Mouse (Mus musculus) kidney, adult 9 months (tissue): ENCODE data around the gene Angptl7.

ENCODE experiments used
- DNase-seq: peaks from one replicate; pipeline ENCODE4 v3.0.0; 2022

Gene Angptl7

DNA sequence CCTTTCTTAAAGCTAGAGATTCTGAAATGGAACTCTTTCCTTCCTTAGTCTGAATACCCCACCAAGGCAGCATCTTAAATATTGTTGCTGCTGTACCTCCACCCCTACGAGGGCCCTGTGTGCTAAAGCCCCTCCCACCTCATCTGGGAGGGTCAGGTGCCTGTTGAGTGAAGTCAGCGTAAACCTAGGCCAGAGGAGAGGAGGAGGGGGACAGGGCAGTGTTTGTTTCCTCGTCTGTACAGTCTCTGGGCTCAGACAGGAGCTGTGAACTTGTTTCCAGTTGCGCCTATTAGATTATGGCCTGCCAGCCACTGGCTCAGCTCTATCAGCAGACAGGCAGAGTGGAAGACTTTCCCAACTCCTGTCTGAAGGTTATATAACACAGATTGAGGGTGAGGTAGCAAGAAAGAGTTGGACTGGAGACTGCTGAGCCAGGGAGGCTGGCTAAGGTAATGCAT, at the start of gene Angptl7:
Gene Angptl7, minus strand, starts transcription at position 51 of the 458 bp plus-strand sequence.
- DNase-seq = peak; percentile 68

DNA sequence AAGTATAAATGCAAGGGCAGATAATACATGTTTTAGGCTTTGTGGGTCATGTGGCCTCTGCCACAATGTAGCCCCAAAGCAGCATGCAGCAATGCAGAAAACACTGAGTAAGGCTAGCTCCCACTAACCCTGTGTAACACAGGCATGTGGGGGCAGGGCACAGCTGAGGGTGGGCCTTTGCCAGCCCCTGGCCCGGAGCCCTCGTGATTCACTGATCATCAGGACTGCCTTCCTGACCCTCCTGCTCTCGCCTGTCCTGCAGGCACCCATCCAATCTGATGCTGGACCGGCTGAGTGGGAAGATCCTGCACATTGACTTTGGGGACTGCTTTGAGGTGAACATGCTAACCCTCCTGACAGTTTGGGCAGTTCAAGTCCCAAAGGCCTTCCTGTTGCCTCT, 48.8 kb upstream of the Angptl7 start:
- DNase-seq = no peak

DNA sequence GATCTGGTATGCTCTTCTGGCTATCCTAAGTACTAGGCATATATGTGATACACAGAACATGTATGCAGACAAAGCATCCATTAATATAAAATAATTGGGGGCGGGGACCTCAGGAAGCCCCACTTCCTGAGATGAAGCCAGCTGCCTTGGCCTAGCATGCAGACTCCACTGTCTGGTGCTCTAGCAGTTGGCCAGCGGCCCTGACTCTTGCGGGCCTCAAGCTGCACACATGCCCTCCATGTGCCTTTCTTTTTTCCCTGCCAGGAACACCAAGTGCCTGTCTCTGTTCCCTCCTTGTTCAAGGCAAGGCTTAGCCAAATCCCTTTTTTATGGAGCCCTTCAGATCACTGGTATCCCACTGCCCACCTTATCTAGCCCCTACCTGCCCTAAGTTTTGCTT, 35.6 kb upstream of the Angptl7 start:
- no peak for DNase-seq

DNA sequence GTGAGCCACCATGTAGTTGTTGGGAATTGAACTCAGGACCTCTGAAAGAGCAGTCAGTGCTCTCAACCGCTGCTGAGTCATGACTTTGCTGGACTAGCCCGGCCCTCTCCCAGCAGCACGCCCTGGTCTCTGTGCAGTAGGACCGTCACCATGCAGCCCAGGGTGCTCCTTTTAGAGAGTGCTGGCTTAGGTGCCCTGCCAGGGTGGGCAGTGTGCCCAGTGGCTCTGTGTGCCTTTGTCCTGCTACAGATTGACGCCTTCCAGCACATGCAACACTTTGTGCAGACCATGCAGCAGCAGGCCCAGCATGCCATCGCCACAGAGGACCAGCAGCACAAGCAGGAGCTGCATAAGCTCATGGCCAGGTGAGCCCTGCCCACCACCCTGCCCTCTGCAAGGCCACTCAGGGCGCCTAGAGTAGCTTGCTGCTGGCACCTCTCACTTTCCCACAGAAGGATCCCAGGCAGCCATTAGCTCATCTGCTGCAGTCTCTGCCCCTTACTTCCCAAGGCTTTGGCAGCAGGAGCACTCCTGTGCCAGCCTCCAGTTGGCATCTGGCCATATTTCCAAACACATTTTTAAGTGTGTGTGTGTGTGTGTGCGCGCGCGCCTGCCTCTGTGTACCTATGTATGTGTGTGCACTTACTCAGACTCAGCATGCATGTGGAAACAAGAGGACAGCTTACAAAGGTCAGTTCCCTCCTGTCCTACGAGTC, 33.5 kb upstream of the Angptl7 start:
- peak; percentile 15 for DNase-seq

DNA sequence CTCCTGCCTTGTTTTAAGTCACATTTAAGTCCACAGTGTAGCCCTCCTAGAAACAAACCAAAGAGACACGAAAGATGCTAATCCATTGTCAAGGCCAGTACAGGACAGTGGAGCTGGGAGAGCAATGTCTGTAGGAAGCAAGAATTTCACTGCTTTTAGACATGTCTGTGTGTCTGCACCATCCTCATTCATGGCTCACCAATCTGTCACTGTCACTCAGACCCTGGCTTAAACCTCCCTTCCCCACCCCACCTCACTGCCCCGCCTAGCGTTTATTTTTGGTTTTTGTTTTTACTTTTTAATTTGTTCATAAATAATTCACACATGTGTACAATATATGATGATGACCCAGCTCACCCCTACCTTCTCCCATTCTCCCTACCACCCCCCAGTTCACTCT, 32.3 kb upstream of the Angptl7 start:
- no peak for DNase-seq

DNA sequence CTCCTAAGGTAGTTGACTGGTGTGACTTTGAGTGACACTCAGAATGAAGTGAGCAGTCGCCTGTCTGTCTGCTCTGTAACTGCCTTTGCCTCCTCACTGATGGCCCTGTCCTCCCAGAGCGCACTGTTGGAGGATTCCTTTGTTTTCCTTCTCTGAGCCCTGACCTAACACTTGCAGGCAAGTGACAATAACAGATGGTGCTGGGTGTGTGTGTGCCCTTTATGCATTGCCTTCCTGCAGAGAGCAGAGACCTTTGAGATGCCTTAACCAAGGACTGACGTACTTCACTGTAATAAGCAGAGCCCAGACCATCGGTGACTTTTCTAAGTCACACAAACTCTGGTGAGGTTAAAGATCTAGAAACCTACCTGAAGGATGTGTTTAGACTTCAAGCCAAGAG, 31.1 kb upstream of the Angptl7 start:
- no peak for DNase-seq

DNA sequence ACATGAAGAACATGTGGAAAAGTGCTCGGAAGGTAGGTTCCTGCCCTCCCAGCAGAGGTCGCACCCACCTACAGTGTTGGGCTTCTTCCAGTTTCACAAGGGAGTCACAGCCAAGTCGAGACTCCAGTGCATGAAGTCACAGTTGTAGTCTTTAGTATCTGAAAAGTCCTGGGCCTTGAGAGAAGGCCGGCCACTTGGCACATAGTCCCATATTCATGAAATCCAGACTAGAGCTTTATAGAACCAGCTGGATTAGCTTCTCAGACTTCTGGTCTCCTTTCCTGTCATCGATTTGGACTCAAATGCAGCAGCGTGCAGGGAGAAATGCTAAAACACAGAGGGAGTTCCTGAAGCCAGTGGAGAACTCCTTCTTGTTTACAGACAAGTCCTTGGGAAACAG, 30.5 kb upstream of the Angptl7 start:
- no peak for DNase-seq

DNA sequence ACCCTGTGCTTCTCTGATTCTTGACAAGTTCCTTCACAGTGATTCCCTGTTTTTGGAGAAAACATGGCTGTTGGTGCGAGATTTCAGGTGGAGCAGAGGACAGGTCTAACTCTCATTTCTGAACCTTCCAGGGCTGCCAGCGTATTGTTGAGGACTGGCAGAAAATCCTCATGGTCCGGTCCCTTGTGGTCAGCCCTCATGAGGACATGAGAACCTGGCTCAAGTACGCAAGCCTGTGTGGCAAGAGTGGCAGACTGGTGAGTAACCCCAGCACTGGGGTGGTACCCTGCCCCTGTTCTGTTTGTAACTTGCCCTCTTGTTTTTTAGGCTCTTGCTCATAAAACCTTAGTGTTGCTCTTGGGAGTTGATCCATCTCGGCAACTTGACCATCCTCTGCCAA, 30.1 kb upstream of the Angptl7 start:
- DNase-seq = no peak

DNA sequence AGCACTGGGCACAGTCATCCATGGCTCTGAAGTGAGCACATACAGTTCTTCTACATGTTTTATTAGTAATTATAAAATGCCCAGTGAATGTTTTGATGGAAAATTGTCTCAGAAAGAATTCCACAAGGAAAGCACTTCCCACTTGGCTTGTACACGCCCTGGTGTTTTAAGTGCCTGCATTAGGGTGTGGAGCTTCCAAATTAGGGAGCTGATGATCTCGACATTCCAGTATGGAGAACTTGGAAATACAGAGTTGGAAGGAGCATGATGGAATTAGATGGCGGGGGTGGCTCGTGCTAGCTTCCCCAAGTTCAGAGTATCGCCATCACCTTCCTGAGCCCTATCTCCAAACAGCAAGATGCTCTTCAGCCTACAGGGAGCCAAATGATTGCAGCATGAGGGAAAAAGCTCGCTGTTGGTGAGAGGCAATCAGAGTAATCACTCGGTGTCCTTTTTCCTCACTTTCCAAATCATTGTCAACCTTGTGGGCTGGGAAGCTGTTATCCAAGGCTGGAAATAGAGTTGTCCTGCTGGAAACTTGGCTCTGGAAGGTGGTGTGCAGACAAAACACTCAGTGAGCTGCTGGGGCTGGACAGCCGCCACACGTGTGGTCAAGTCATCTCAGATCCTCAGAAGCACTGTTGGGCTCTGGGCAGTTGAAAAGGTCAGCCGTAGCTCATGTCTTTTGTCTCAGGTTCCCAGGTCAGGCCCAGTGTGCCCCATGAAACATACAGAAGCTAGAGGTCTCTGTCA, 27.1 kb upstream of the Angptl7 start:
- no peak for DNase-seq

DNA sequence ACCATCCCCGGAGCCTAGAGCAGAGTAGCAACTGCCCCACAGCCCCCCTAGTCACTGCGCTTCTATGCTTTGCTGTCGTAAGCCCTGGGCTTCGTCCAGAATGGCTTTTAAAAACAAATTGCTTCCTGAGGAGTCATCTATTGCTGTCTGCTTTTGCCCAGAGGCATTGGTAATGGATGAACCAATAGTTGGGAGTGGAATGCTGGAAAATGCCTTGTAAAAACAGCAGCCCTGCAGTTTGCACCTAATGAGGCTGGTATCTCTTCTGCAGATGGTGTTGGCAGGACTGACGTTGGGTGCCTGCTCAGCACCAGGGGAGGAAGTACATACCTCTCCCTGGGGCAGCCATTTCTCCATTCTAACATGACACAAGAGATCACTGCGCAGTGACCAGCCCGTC, 23.3 kb upstream of the Angptl7 start:
- DNase-seq = no peak

DNA sequence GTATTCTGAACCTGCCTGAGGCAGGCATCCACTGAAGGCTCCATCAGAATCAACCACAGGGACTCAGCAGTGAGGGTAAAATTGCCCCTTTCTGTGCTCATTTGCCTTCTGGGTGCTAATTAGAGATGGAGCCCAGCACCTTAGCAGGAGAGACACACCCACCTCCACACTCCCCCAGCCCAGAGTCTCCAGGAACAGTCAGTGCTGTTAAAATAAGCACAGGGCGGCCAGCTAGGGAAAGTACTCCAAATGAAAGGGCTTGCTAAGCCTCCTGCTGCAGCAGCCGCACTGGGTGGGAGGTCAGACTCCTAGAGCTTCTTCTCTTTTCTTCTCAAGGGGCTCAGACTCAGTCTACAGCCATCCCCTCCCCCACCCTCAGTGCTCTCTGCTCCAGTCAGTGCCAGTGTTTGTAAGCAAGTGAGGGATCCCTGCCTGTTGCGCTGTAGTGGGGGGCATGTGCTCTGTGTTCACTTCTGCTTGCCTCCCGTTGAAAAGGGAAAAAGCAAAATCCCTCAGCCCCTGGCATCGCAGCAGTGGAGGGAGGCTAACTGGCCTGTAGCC, 18.1 kb upstream of the Angptl7 start:
- DNase-seq = no peak

DNA sequence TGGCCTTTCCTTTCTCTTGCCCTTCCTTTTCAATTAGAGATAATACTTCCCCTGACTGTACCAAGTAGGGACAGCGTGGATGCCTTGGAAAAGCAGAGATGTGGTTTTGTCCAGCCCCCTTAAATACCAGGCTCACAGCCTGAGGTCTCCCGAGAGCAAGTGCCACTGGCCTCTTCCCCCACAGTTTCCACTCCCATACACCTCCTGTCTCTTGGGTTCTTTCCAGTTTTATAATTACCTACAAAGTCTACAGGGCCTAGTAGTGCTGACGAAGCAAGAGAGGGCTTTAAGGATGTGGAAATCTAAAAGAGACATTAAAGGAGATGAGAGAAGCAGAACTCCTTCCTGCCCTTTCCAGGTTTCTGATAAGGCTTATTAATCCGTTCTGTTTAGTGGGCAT, 17.5 kb upstream of the Angptl7 start:
- DNase-seq = peak; percentile 61

DNA sequence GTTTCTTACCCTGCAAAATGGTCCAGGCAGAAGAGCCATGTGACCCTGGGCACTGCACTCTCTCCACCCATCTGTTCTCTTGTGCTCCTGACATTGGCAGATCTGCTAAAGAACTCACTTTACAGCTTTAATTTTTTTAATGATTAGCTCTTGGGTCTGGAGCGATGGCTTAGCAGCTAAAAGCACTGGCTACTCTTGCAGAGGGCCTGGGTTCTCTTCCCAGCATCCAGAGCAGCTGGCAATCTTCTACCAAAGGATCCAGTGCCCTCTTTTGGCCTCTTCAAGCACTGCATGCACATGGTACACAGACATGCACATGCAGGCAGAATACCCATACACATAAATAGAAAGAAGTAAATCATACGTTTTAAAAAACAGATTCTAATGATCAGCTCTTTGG, 15.1 kb upstream of the Angptl7 start:
- peak; percentile 87 for DNase-seq

DNA sequence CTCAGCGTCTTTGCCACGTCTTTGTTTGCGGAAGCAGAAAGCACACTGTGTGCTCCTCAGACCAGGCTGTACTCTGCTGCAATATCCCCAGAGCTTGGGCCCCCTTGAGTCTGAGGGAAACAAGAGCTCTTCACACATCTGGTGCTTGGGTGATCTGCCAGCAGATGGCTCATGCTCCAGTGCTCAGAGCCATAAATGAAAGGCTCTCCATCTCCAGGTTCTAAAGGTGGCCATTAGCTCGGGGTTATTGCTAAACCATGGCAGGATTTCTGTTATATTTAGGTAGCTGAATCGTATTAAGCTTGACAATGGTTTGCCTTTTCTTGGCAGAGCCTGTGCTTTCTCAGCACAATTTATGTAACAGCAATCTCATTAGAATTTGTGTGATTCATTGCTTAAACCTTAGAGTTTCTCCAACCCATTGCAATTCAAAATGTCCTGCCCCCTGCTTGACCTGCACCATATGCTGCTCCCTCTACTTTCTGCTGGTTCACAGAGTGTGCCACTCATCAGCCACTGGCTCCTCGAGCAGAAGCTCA, 12.8 kb upstream of the Angptl7 start:
- DNase-seq = peak; percentile 84

DNA sequence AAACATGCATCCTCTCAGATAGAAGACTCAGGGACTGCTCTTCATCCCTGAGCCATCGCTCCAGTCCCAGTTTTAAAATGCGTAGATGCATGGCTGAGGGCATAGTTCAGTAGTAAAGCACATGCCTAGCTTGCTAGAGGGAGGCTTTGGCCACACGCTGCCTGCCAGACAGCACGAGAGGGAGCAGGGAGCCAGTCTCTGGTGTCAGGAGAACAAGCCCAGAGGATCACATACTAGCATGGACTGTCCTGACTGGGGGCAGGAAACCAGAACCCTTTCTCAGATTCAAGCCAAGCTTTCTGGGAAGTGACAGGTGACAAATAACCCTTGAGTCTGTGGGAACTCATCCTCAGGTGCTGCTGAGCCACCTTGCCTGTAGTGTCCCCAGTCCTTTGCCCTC, 11.1 kb upstream of the Angptl7 start:
- no peak for DNase-seq

DNA sequence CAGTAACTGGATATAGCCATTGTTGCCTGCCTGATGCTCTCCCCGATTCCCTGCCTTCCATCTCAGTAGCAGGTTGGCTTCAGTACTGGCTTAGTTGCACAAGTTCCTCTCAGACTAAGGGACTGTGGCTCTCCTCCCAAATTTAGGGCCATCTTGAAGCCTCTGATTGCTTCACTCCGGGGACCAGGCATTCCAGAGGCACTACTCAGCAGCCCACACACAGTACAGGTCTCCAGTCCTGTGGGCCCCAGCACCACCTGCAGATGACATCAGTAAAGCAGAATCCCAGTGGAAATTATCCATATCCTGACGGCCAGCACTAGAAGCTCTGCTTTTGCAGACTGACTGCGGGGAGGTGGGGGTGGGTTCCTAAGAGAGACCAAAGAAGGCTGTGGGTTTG, 10.4 kb upstream of the Angptl7 start:
- DNase-seq = no peak

DNA sequence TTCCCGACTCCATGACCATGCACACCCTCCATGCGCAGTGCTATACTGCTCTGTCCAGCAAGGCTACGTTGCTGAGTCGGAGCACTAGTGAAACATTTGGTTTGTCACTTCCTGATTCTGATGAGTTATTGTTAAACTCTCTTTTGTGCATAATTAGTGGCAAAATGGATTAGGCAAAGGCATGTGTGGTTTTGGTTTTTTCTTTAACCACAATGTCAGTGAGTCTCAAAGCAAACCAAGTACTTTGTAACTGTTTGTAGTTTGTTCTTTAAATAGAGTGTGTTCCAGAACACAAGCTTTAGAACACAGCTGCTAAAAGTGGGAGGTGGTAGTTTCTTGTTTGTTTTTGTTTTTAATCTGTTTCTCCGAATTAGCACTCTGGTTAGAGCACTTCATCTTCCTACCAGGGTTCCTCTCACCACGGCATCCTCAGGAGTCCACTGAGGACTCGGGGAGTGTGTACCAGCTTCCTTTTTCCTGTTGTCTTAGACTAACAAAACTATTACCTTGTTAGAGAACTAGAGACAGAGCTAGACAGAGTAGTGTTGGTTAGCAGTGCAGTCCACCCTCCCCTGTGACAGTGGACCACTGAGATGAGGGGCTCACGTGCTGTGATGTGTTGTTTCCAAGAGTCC, 9.3 kb upstream of the Angptl7 start:
- DNase-seq = no peak

DNA sequence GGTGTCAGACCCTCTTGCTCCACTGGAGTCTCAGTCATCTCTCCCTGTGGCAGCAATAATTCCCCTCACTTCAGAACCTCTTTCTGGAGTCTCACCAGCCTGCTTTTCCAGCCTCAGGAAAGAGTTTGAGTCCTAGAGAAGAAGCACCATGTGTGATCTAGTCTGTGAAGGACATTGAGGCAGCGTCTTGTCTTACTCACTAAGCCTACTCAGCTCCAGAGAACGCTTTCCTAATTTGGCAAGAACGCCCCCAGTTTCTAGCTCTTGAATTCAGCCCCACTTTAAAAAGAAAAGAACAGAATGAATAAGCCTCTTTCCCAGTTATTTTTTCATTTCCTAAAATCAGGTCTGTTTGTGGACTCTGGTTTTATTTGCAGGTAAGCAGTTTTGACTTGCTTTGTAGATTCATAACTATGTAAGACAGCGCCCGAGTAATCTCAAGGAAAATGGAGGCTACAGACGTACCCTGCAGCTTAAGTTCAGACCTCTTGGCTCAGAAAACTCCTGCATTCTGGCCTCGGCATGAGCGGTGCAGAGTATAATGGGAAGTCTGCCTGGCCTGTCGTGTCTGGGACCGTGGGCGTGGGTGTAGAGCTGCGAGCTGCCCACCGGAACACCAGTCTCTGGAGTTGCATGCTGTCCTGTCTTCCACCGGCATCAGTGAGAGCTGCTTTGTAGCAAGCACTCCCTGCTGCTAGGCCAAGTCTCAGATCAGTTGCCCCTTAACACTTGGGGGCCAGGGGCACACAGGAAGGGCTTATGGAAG, 8.0 kb upstream of the Angptl7 start:
- no peak for DNase-seq

DNA sequence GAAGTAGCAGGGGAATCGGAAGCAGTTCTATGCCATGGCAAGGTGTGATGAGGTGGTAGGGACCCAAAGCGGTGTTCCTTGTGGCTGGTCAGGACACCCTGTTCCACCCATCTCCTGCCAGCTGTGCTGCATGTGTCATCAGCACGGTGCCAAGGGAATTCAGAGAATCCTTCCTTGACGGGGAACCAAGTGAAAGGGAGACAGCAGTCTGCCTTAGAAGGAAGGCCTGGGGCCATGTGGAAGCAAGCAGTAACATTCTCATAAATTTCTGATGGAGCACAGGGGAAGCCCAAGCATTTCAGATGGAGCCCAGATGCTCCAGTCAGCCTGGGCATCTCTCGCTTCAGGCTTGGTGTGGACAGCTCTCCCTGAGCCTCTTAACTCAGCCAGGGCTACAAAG, 7.3 kb upstream of the Angptl7 start:
- no peak for DNase-seq

DNA sequence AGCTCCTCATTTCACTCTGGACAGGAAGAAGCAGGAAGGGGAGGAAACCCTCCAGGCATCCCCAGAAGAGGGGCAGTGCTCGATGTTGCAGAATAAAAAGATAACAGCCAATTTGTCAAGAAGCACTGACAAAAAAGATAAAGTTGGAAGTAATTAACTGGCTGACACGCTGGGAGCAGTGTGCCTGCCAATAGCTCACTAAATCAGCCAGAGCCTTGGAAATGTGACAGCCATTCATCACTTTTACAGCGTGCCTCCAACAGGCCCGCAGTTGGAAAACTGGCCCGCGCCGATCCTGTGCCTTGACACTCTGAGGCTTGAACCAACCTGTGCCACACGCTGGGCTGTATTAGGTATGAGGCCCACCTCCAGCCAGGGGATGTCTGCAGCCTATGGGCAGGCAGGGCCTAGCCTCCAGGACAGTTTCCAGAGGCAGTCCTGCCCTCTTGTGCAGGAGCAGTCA, 4.3 kb upstream of the Angptl7 start:
- DNase-seq = no peak

DNA sequence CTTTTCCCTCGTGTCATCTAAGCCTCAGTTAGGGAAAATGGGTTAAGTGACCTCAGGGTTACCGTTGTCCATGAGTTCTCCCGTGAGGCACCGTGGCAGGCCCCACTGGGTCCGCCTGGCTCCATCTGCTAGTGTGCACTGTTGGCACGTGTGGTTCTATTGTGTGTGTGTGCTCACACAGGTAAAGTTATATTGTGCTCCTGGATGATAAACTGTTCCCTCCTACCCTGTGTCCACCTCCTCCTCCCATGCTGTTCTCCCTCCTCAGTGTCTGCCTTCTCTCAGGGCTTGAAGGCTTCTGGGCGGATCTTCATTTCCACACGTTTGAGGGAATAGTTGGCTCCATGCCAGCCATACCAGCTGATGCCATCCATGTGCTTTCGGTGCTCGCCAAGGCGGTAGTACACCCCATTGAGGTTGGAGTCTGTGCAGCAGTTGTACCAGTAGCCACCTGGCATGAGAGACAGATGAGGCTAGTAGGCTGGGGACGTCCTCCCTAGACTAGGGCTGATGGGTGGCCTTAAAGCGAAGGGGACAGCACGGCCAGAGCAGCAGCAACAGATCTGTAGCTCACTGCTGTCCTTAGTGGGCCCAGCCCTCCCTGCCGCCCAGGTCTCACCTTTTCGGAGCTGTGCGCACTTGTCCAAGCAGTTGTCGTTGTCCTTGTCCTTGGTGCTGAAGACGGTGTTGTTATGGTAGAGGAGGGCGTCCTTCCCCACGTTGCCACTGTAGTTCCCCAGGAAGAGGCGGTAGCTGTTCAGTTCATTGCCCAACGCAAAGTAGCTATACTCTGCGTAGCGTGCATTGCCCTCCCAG, 4.2 kb downstream of the Angptl7 start:
- DNase-seq = no peak

DNA sequence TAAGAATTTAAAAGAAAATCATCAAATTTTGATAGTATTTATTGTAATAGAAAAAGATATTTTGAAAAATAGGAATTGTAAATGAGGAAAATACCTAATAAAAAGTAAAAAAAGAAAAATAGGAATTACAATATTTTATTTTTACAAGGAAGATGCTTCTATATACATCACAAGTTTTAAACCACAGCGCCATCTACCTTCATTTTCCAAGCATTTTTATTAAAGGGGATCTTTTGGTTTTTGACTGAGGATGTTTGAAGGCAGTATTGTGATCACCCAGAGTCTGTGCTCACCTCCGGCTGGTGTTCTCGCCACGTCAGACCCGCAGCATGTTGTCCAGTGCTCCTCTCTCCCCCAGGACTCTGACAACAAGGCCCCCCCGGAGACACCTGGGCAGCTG, 5.1 kb downstream of the Angptl7 start:
- no peak for DNase-seq
